Mouse (Mus musculus): Measurements from ENCODE around the gene Pygo2.

GRCm38 (mm10) chr3:89396654-89397005 is 33.4 kb upstream of the Pygo2 start:
- TF ChIP-seq EP300 (IDR thresholded peaks at IDR 0.05) = no peak
- no peak for TF ChIP-seq CTCF (IDR thresholded peaks at IDR 0.05)
